Mouse (Mus musculus) small intestine, adult 2 months (tissue): ENCODE measurements around the gene Smoc2.

Source experiments
- CTCF ChIP-seq: fragments of 200-500 bp; IDR thresholded peaks from 2 replicates; pipeline ENCODE4 v1.5.1; 2012; ENCODE audit warnings: low read depth, mild to moderate bottlenecking, control low read depth, inconsistent platforms, low read length, moderate library complexity, mixed read lengths; ENCODE audit not compliant: insufficient replicate concordance, insufficient read length; ENCODE audit errors: extremely low read depth
- POLR2A ChIP-seq: fragments of 200-500 bp; IDR thresholded peaks from 2 replicates; pipeline ENCODE4 v1.6.1; 2012; ENCODE audit warnings: low read depth, mild to moderate bottlenecking, control low read depth, inconsistent platforms, low read length, moderate library complexity

DNA sequence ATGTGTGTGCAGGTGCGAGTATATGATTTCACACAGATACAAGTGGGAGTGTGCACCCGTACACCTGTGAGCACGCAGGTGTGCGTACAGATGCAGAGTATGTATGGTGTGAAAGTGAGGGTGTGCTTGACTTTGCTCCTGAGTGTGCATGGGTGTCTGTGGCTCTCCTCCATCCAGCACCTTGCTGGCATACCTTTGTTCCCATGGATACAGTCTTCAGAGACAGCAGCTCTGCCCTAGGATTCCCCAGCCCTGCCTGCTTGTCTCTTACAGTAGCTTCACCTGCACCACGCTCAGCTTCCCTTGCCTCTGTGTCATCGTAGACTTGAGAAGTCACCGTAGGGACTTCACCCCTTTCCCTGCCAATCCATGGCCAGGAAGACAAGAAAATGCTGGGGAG is 51.2 kb downstream of the Smoc2 start:
- no peak for TF ChIP-seq CTCF
- no peak for TF ChIP-seq POLR2A
